Mouse (Mus musculus) spleen, embryonic (tissue): ENCODE measurements at regions not wholly inside any gene's neighbourhood (a gene's known extent, or its start where the extent isn't known, plus 50 kb on each side); places are given as distances from the start of the nearest gene placed in this dataset.

ENCODE experiments used
- CTCF ChIA-PET: fragments of 350-600 bp; sonication (Branson Sonifier 250); formaldehyde crosslinking; loops from one replicate; lab custom pipeline; 2022; lab: Charles Lee

DNA sequence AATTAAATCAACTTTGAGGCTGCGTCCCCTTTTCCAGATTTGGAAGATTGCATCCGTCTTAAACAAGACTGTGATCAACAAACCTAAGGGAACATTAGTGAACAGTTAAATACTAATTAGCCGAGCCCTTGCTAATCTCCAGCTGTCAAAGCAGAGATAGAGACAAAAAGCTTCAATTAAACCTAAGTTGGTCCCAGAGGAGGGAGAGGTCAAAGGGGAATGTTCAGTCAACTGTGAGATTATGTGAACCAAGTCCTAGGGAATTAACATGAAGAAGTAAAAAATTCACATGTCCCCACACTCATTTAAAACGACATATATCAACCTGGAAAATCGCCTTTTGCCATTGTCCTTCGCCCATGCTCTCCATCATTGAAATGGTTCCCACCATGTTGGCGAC, 59.7 kb upstream of the Tbx20 start:
- CTCF ChIA-PET, result no interaction called here

DNA sequence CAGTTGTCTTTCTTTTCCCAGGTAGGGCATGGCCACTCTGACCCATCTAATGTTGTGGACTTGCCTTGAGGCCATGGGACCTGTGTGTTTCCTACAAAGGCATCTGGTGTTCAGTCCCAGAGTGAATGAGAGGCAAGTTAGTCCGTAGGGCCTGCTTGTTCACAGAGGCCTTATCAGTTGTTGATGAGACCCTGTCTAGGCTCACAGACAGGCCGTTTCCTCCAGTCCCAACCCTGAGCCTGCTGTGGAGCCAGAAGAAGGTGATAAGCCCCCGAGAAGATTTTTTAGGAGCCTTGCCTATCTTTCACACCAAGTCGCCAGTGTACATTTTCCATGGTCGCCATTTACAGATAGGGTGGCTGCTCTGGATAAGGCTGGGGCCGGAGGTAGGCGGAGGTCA, 74.1 kb upstream of the Tbx20 start:
- CTCF ChIA-PET, result no interaction called here

DNA sequence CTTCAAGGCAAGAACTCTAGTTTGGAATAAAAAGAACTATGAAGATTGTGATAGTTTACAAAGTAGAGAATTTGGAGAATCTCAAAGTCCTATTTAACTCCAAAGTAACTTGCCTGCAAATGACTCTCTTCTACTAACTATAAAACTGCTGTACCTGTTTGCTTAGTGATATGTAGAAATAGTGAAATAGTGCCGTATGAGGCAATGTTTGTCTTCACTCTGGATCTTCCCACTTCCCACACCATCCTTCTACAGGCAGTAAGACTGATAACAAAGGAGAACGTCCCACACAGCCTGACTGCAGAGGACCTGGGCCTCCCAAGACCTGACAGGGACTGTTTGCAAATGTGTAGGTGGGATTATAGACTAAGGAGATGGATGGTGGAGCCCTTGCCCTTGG, 85.4 kb upstream of the Tbx20 start:
- CTCF ChIA-PET, result no interaction called here

DNA sequence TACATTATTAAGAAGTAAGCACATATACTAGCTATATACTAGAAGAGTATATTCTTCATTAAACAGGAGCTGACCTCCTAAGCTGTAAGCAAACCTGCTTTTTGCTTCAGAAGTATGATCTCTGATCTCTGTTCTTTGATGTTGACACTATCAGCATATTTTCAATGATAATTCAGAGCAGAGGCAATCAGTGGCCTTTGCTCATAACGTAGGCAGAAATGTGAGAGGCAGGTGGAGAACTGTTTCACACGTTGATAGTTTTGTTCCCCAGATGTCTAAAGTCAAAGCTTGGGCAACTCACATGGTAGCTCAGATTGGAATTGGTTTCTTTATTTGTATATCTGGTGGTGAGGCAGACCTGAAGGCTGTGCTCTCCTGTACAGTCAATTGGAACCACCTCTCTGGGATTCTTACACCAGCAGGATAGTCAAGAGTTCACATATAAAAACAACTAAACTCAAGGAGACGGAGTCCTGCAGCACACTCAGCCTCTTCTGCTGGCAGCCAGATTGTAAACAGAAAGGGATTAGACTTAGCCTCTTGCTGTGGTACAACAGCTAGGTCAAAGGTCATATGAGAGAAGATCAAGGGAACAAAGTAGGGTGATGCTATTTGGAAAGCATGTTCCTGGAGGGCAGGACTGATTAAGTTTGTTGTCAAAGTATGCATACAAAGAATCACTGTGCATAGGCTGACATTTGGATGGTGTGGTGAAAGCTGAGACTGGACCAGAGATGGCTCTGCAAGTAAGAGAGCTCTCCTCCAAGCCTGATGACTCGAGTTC, 92.5 kb upstream of the Tbx20 start:
- CTCF ChIA-PET, result no interaction called here

DNA sequence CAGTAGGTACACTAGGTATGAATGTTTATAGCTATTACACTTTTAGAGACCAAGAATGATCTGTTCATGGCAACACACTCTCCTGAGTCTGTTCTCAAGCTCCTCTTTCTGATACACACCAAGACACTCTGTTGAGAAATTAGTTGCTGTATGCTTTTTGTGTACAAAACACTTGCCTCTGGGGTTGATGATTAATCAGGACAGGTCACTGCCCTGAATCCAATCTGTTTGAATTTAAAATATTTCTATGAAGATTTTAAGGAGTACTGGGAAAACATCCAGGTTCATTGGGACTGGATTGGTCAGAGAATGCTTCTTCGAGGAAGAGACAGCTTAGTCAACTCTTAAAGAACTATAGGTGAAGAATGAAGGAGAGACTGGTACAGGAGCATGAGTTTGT, 94.6 kb upstream of the Tbx20 start:
- CTCF ChIA-PET, result no interaction called here

DNA sequence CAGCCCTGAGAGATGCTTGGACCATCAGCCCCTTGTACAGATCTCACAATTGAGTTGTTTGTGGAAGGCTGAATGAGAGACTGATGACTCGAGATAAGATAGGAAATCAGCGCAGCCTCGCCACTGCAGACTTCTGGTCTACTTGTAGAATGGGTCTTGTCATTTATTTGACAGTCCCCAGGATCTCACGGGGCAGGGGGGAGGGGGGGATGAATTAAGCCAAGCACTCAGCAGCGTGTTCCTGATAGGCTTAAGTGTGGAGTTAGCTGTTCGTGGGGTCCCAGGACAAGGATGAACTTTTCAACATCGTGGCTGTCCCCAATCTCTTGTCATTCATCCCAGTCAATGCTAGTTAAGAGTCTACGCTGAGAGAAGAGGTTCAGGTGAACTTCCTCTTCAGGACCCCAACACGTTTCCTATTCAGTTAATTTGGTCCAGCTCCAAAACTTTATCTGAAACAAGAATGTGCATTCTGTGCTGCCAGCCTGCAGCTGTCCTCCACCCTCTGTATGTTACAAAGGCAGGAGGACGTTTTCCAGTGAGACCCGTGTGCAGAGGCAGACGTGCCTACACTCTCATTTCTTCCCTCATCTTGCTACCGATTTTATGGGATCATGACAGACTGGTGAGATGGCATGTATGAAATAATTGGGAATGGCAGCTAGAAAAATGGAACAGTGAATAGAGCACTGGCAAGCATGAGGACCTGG, 100.5 kb upstream of the Tbx20 start:
- CTCF ChIA-PET, result no interaction called here

DNA sequence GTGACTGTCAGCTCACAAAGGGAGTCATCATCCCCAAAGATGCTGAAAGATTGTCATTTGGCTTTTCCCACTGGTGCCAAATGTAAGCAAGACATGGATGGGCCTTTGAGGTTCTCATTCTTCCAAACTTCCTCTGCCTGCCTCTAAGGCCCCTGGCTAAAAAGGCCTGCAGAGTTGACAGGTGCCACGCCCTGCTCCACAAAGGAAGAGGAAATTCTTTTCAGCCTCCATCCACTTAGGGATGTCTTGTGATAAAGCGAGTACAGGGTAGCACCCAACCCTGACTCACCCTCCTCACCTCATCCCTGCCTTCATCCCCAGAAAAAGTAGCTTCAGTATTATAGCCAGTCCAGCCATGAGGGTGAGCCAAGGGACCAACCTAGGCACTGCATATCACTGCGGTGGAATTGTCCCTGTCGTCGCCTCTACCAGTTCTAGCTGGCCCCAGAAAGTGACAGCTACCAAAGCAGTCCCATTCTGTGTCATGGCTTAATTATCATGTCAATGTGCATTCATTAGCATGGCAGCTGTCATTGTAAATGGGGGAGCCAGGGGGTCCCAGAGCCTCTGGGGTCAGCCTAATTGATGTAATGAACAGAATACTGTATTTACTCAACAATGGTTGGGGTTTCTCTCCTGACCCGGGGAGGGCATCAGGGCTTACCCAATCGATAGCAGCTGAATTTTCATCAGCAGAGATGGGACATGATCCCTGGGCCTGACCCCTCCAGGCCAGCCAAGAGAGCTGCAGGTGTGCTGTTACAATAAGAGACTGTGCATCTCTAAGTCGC, 104.5 kb upstream of the Tbx20 start:
- CTCF ChIA-PET, result no interaction called here

DNA sequence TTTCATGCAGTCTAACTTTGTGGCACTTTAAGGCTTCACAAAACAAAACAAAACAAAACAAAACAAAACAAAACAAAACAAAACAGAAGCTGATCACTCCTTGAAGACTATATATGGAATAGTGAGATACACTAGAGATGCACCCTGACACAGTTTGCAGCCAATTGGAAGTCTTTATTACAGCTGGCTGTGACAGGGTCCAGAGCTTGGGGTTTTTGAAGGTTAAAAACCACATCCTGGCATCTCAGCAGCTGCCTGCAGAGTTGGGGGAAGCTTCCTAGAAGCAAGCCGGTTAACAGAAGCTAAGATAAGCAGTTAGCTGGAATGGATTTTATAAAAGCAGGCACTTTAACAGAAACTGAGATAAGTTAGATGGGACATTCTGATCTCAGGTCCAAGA, 105.6 kb upstream of the Tbx20 start:
- CTCF ChIA-PET, result no interaction called here

DNA sequence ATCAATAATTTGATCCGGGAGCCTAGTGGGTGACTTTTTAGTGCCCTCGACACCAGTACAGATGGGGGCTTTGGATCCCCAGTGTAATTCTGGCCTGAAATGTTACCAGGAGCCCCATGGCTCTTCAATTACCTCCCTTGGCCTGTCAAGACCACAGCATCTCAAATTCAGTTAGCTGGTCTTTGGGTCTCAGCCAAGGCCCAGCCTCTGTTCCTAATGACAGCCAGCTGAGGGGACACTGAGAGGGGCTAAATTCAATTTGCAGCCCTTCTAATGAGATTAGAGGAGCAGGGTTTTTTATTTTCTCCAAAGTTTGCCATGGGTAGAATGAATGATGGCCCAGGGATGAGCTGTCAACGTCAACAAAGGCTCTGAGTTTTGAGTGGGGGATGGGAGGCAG, 109.9 kb upstream of the Tbx20 start:
- CTCF ChIA-PET, result no interaction called here

DNA sequence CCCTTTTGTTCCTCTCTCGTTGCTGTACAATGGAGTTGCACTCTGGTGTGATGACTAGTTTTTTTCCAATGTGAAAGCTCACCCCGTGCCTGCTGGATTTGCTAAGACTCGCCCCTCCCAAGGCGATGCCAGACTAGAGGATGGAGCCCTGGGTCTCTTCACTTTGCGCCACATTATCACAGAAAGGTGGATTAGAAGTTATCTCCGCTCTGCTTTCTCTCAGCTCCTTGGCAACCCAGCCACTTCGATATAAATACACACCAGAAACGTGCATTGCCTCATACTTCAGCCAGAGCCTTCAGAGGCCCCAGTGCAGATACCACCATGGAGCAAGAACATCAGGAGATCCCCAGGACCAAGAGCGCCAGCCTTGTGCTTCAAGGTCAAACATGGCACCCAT, 114.2 kb upstream of the Tbx20 start:
- CTCF ChIA-PET, result no interaction called here

DNA sequence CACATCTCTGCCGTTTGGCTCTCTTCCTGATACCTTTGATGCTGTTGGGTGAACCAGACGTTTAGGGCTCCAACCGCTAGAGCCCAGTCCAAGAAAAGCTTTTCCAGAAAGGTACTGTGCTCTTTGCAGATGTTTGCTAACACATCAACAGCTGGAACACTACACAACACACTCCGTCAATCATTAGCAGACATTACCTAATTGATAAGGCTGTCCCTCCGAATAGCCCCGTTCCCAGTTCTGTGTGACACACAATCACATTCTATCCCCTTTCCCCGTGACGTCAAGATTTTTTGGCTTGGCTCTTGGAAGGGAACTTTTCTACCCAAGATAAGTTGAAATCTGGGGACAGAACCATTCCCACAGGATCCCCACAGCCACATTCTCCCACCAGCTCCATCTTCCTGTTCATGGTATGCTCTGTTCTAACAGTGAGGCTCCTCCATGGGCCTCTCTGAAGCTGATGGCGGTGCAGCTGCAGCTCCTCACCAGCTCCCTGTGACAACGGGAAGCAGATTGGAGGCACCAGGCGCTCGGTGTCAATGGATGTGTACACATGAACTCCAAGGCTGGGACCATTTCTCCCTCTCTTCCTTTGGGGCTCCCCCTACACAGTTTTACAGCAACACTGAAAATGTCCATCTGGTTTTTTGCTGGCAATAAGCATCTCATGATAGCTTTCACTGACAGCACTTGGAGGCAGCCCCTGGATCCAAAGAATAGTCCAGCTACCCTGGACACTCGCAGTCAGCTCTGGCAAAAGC, 122.6 kb upstream of the Tbx20 start:
- CTCF ChIA-PET, result no interaction called here

DNA sequence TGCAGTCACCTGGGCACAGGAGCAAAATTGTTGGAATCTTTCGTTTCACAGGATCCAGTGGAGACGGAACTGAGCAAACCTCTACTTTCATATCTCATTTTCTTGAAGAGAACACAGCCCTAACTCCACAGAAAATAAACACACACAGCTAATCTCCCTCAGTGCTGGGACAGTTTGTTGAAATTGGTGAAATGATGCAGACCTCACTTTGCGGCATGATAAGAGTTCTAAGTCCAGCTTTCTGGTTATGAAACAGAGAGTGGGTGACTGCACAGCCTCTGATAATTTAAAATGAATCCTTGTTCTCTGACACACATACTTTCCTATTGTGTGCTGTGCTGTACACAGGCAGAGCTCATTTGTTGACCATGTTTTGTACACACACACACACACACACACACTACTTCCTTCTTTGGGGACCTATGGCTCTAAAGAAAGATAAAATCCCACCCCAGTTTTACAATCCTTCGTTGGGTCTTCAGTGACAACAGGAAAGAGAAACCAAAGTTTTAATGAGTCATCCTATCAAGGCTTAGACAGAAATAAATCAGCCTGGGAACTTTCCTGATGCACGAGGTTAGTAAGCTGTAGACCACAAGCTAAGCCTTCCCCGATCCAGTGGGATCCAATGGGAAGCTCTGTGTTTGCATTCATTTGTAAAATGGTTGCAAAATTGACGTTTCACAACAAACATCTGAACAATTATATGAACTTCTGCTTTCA, 125.3 kb upstream of the Tbx20 start:
- CTCF ChIA-PET, result interaction anchor here (0.5 kb wide), 1 partner anchor 86 kb away, joined by 3 read pairs; no protein-coding TSS in a partner anchor

DNA sequence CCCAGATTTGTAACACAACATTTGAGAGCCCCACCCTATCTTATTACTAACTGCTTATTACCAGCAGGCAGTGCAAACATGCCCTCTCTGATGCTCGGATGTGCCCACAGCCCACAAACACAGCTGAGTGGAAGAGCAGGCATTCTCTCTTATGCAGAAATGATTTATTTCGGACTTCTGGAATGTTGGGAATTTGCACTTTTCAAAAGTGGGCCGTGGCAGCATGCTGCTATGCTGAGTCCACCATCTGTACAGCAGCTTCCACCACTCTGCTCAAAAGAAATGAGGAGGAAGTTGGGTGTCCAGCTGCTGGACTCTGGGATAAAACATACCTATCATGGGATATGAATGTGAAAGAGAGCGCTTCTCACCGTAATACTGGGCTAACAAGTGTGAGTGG, 129.6 kb upstream of the Tbx20 start:
- CTCF ChIA-PET, result no interaction called here

DNA sequence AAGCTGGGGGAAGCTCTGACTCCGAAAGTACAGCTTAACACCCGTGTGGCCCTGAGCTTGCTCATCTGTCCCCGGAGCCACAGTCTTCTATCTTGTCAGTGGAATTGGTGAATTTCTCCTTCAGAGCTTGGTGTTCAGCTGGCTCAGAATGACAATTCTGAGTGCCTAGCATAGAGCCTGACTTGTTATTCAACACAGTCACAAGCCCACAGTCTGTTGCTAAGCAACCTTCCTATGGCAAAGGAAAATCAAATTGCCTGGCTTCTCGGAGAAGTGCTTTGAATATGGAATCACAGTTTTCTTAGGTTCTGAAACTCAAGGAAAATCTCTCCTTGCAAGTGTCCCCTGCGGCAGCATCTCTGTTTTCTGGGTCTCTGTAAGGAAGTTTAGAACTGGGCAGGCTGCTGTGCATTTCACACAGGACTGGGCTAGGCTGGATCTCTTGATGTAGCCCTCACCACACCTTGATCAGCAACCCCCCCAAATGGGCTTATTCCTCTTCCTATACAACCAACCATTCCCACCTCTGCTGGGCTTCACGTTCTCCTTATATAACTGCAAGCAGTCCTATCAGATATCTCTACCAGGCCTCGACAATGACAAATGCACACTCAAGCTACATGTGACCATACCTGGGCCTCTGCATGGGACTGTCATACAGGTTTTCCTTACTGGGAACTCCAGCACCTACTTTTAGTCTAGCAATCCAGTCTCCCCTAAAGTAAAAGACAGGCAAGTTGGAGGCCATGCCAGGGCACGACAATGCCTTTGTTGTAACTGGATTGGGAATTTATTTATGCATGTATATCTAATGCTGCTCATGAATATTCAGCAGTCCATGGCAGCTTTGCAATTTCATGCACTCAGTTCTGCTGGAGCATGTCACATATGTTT, 135.2 kb upstream of the Tbx20 start:
- CTCF ChIA-PET, result no interaction called here

DNA sequence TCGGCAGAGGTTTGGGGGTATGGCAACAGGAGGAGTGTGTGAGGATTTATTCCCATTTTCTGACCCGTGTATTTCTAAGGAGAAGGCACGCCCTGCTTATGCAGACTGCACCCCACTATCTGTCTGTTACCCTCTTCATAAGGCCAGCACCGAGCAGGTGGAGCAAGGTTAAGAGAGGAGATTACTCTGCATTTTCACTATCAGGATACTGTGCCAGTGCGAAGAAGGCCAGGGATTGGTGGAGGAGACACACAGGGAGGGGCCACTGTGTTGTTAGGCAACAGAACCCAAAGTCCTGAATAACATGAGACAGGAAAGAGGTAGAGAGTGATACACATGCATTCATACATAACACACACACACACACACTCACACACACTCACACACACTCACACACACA, 136.6 kb upstream of the Tbx20 start:
- CTCF ChIA-PET, result no interaction called here

DNA sequence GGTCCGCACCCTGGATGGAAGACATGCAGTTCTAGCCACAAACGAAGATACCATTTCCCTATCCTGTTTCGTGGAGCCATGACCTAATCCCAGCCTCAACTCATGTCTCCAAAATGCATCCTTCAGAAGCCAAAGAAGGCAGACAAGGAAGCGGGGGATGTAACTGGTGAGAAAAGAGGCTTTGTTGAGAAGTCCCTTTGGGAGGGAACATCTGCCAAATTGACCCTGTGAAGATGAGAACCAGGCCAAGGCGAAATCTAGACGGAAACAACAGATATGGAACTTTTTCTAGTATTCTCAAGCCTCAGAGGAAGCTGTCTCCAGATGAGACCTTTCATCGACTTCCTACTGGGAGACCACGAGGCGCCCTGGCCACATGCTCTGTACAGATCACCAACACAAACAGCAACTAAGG, 145.9 kb upstream of the Tbx20 start:
- CTCF ChIA-PET, result no interaction called here

DNA sequence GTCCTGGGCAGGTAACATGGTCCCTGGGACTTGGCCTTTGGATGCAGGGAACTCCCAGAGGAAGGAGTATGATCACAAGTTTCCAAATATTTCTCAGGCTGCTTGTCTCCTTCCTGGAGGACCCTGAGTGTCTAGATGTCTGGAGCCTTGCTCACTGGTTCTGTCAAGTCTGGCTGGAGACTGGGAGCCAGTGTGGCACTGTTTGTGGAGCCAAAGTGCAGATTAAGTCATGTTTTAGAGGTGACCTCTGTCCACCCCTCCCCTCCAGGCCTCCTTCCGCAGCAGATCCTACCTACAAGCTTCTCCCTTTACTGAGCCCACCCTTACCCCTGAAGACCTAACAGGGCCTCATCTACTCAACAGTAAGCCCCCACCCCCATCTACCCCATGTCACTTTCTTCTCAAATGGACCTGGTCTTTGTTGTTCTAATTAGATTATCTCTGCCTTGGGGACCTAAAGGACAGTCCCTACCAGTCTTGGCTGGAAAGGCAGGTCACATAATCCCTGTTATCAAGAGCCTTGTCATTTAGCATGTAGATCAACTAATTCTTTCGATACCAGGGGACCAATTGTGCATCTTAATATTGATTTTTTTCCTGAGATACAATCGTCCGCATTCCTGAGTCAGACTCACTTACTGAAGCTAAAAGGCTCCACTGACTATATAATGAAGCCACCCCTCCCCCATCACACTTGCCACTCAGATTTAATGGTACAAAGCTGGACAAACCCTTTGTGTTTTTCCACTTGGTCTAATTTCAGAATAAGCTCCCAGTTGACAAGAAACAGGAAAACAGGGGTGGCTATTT, 148.2 kb upstream of the Tbx20 start:
- CTCF ChIA-PET, result no interaction called here

DNA sequence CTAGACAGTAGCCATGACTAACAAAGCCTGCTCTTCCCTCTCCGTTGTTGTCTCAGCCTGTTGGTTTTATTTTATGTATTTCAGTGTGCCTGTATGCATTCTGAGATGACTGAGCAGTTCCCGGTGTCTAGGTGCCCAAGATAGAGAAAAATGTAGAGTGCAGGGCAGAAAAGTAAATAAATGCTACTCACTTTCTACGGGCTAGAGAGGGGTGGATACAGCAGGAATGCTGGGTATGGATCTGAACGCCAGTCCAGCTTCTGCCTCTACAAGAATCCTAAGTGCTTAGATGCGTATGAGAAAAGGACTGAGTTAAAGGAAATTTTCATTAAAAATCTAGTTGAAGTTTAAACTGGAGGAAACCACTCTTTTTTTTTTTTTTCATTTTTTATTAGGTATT, 149.4 kb upstream of the Tbx20 start:
- CTCF ChIA-PET, result no interaction called here

DNA sequence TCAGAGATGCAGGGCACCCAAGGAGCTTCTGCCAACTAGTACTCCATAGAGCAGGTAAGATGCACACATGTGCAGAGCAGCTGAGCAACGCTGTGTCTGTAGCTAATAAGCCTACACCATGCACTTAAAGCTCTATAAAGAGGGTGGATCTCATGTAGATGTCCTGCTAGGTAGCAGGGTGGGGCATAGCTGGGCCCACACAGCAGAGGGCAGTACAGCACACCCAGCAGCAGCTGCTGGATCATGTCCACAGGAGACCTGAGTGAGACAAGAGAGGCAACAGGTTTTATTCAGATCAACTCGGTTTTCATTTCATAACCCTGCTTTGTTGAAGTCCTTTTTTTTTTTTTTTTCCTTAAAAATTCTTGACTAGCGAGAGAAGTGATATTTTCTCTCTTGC, 151.5 kb upstream of the Gm10181 start:
- CTCF ChIA-PET, result no interaction called here
